In the genomic region with DNA sequence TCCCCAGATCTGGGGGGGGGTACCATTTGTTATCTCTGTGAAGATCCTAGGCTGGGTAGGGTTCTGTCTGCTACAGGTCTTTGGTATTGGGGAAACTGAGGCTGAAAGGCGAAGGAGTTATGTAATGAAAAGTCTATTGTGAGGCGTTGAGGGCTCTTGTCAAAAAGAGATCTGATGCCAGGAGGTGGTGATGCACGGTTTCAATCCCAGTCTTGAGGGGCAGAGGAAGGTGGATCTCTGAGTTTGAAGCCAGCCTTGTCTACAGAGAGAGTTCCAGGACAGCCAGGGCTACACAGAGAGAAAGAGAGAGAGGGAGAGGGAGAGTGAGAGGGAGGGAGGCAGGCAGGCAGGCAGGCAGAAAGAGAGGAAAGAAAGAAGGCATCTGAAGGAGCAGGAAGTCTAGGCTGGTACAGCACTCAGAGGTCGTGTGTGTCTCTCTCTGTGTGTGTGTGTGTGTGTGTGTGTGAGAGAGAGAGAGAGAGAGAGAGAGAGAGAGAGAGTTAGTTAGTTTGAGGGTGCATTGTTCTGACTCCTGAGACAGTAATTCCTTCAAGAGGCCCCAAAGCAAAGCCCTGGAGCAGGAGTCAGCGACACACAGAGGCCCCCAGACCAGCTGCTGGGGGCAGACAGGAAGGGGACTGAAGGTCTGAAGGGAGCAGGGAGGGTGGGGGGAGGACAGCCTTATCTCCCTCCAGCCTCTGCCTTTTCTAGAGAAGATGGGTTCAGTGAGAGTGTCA, we compare ENCODE assay signal across 9 mouse cellular contexts. TPM values are rescaled to one million over a fixed set of nuclear protein-coding genes. Genes with fewer than 3 reads are reported as not detected.
DNase-seq lines count a peak whose midpoint lies in the region; ATAC-seq and TF ChIP-seq lines count a peak whose summit lies in the region.
"Had no signal": no experiment of that assay in that cellular context is flagged by ENCODE, and none has a peak within 500 bp of the region (broad histone marks: within the 10 kb centered on the region; RNA-seq: fewer than 3 reads in every experiment).

No protein-coding gene starts in this region.

- no peaks in the 10 kb centered on the region for H3K9me3 ChIP-seq in lung, embryonic 14.5 days (ENCODE audit: low read depth, low read length)
- no peaks in the 10 kb centered on the region for H3K9me3 ChIP-seq in embryonic facial prominence, embryonic 14.5 days (ENCODE audit: control insufficient read depth, low read length)
- no peaks in the 10 kb centered on the region for H3K9me3 ChIP-seq in intestine, embryonic 15.5 days
- no peaks in the 10 kb centered on the region for H3K9me3 ChIP-seq in neural tube, embryonic 14.5 days (ENCODE audit: control insufficient read depth, low read length)

- no peak overlapping the region for H3K4me3 ChIP-seq in lung, embryonic 14.5 days (ENCODE audit: low read depth, low read length)
- H3K4me3 ChIP-seq in embryonic facial prominence, embryonic 14.5 days (ENCODE audit: low read depth, low read length) = no peak overlapping the region
- no peak overlapping the region for H3K4me3 ChIP-seq in intestine, embryonic 15.5 days (replicated peaks)
- no peak overlapping the region for H3K4me3 ChIP-seq in neural tube, embryonic 14.5 days (ENCODE audit: low read depth, low read length)

- H3K4me1 ChIP-seq in lung, embryonic 14.5 days (ENCODE audit: insufficient read depth) = peaks cover 49% of the 10 kb centered on the region
- peaks cover 63% of the 10 kb centered on the region for H3K4me1 ChIP-seq in embryonic facial prominence, embryonic 14.5 days (ENCODE audit: control insufficient read depth, insufficient read depth, low read length)
- peaks cover 80% of the 10 kb centered on the region for H3K4me1 ChIP-seq in intestine, embryonic 15.5 days (replicated peaks)
- peaks cover 65% of the 10 kb centered on the region for H3K4me1 ChIP-seq in neural tube, embryonic 14.5 days (ENCODE audit: control insufficient read depth, insufficient read depth, low read length)

- H3K27me3 ChIP-seq in lung, embryonic 14.5 days (ENCODE audit: insufficient read depth, low read length) = no peaks in the 10 kb centered on the region
- H3K27me3 ChIP-seq in embryonic facial prominence, embryonic 14.5 days (replicated peaks; ENCODE audit: control insufficient read depth, insufficient read depth, low read length) = no peaks in the 10 kb centered on the region
- no peaks in the 10 kb centered on the region for H3K27me3 ChIP-seq in intestine, embryonic 15.5 days (replicated peaks)
- no peaks in the 10 kb centered on the region; the same call in 1 of the 2 replicates for H3K27me3 ChIP-seq in neural tube, embryonic 14.5 days (ENCODE audit: control insufficient read depth, insufficient read depth, low read length)

- H3K4me2 ChIP-seq in lung, embryonic 14.5 days = no peak overlapping the region
- H3K4me2 ChIP-seq in embryonic facial prominence, embryonic 14.5 days (ENCODE audit: low read depth, low read length) = peak overlapping the region; percentile 95; the same call in 1 of the 2 replicates
- H3K4me2 ChIP-seq in intestine, embryonic 15.5 days (replicated peaks) = peak overlapping the region; percentile 93; the same call in 1 of the 2 replicates
- no peak overlapping the region for H3K4me2 ChIP-seq in neural tube, embryonic 14.5 days (ENCODE audit: low read depth, low read length)

- ATAC-seq in lung, embryonic 14.5 days (ENCODE audit: insufficient read depth) = no peak
- no peak for ATAC-seq in embryonic facial prominence, embryonic 14.5 days (ENCODE audit: low read depth)
- no peak for ATAC-seq in intestine, embryonic 15.5 days
- ATAC-seq in neural tube, embryonic 14.5 days (ENCODE audit: low read depth) = no peak
- no peak for ATAC-seq in erythroblast, adult 5-6 weeks (replicated peaks; ENCODE audit: low FRiP score, poor library complexity, severe bottlenecking)

- WGBS in lung, embryonic 14.5 days = 40% methylated on average over 5 of the region's 5 CpGs
- WGBS in embryonic facial prominence, embryonic 14.5 days = 35% methylated on average over 5 of the region's 5 CpGs
- WGBS in intestine, embryonic 15.5 days = 36% methylated on average over 5 of the region's 5 CpGs
- 49% methylated on average over 5 of the region's 5 CpGs for WGBS in neural tube, embryonic 14.5 days

- H3K27ac ChIP-seq in lung, embryonic 14.5 days (ENCODE audit: low read depth) = 0 out of 2 replicates have a peak overlapping the region, but pooled peaks have one; percentile 15
- no peak overlapping the region for H3K27ac ChIP-seq in embryonic facial prominence, embryonic 14.5 days (replicated peaks; ENCODE audit: low read depth, low read length)
- H3K27ac ChIP-seq in intestine, embryonic 15.5 days = no peak overlapping the region
- no peak overlapping the region for H3K27ac ChIP-seq in neural tube, embryonic 14.5 days (ENCODE audit: low read depth, low read length)
- H3K27ac ChIP-seq: macrophage had no signal

- DNase-seq in lung, embryonic 14.5 days = no peak
- DNase-seq in lung, postnatal 10 days = no peak
- DNase-seq in embryonic facial prominence, embryonic 14.5 days (ENCODE audit: low spot score) = no peak
- DNase-seq in left cerebral cortex, adult 9 months (ENCODE audit: low spot score in 2 of 2) = no peak
- no peak for DNase-seq in left cerebral cortex, adult 11 months (ENCODE audit: low spot score)

- no peak for TF ChIP-seq CTCF in lung, embryonic 14.5 days (IDR thresholded peaks at IDR 0.05; ENCODE audit: low read depth)

- no peaks in the 10 kb centered on the region for H3K36me3 ChIP-seq in lung, embryonic 14.5 days (ENCODE audit: insufficient read depth)
- H3K36me3 ChIP-seq in embryonic facial prominence, embryonic 14.5 days (ENCODE audit: control insufficient read depth, insufficient read depth, low read length) = 0 out of 2 replicates have a peak, but pooled peaks cover 4% of the 10 kb centered on the region
- H3K36me3 ChIP-seq in intestine, embryonic 15.5 days = no peaks in the 10 kb centered on the region
- no peaks in the 10 kb centered on the region for H3K36me3 ChIP-seq in neural tube, embryonic 14.5 days (ENCODE audit: control insufficient read depth, insufficient read depth, low read length)

- no peak overlapping the region for H3K9ac ChIP-seq in lung, embryonic 14.5 days
- peak overlapping the region; percentile 49 for H3K9ac ChIP-seq in embryonic facial prominence, embryonic 14.5 days (ENCODE audit: low read depth, low read length)
- H3K9ac ChIP-seq in intestine, embryonic 15.5 days = peak overlapping the region; percentile 96; the same call in 1 of the 2 replicates
- 0 out of 2 replicates have a peak overlapping the region, but pooled peaks have one; percentile 2 for H3K9ac ChIP-seq in neural tube, embryonic 14.5 days (replicated peaks; ENCODE audit: low read depth, low read length)

RNA-seq across cellular contexts. Expression of a gene that starts 4.4 kb away (rescaled TPM):
- 24.7 and 25.4 TPM in 2 replicates for polyA plus RNA-seq in lung, embryonic 14.5 days (2014; fragmentation: Nextera tagmentation; extraction: Ambion mirVana)
- 36.8 and 41.7 TPM in 2 replicates for polyA plus RNA-seq in embryonic facial prominence, embryonic 14.5 days (2014; fragmentation: Nextera tagmentation; extraction: Ambion mirVana)
- polyA plus RNA-seq in intestine, embryonic 15.5 days (2015; fragmentation: Nextera tagmentation; extraction: Ambion mirVana) = 19.7 and 20.8 TPM in 2 replicates
- polyA plus RNA-seq in neural tube, embryonic 14.5 days (2014; fragmentation: Nextera tagmentation; extraction: Ambion mirVana) = 19.6 and 20.4 TPM in 2 replicates
- 38.2 and 38.7 TPM in 2 replicates for total RNA-seq in erythroblast, adult 5-6 weeks (2015; ENCODE audit: low replicate concordance)
- total RNA-seq in erythroblast, adult 5-6 weeks (2017; ENCODE audit: low replicate concordance) = 11.3 and 19.8 TPM in 2 replicates

Comparison
In these comparisons a context has a peak if more than half of its experiments do, and no peak if none do; other contexts are left out.
1. H3K4me2 ChIP-seq: peak in embryonic facial prominence, embryonic 14.5 days (single experiment) and intestine, embryonic 15.5 days (single experiment); none in lung, embryonic 14.5 days (single experiment) and neural tube, embryonic 14.5 days (single experiment).